Mouse (Mus musculus) liver, postnatal 0 days (tissue): ENCODE data around the gene Pdzrn3.

Source experiments
- CTCF ChIP-seq: sonication (generic); IDR thresholded peaks from 2 replicates; pipeline ENCODE4 v1.5.1; 2016; ENCODE audit warnings: antibody characterized with exemption, low read depth
- EP300 ChIP-seq: IDR thresholded peaks from 2 replicates; pipeline ENCODE4 v1.6.1; 2016; ENCODE audit warnings: antibody characterized with exemption, low read depth, mild to moderate bottlenecking

DNA sequence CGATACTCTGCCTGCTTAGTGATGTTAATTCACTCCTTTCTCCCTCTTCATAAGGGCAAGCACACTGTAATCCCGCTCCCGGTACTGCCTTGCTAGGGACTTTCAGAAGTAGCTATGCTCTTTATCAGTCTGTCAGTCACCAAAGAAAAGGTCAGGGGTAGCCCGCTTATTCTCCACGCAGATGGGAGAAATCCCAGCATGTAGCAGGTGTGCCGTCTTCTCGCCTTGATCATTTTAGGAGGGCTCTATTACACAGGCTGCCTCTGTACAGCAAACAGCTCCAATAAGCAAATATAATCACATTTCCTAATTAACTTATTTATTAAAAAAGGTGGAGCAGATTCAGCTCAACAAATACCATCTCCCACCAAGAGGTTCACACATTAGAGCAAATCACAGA is 141.5 kb downstream of the Pdzrn3 start:
- no peak for TF ChIP-seq CTCF
- TF ChIP-seq EP300, result no peak
